Comparison of ENCODE assay signal across 16 mouse cellular contexts in the genomic region with DNA sequence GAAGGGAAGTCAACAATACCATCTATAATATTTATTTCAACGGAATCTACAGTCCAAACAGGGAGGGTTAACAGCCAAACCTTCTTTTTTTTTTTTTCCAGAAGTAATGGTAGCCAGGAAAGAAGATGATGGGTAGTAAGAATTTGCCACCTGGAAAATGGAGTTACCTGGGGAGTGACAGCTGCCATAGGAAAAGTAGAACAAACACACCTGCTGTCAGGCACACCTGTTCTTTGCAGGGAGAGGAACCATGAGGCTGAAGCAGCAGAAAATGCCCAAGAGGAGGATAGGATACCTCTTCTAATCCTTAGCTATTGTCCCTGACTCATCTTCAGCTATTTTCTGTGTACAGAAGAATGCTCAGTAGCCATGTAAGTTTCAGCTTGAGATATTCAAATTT.
A peak's percentile ranks its signal among the peaks of the same experiment; 100 is the strongest.
DNase-seq lines count a peak whose midpoint lies in the region; ATAC-seq lines count a peak whose summit lies in the region.
"Had no signal": no experiment of that assay in that cellular context is flagged by ENCODE, and none has a peak within 500 bp of the region (broad histone marks: within the 10 kb centered on the region; RNA-seq: fewer than 3 reads in every experiment).

No protein-coding gene starts in this region.

- peak; percentile 78; the same call in 1 of the 2 replicates for ATAC-seq in cerebellum, adult (ENCODE audit: insufficient number of reproducible peaks, low FRiP score, low TSS enrichment)
- no peak for ATAC-seq in inflammation-experienced regulatory T-cells, adult 6 months
- ATAC-seq: CD4-positive, CD25-positive, alpha-beta regulatory T cell, adult 4 months; forebrain, embryonic 16.5 days; intestine, embryonic 16.5 days had no signal

- no peak for DNase-seq in cerebellum, postnatal 4 days (ENCODE audit: low spot score in 2 of 2)
- peak; percentile 93 for DNase-seq in cerebellum, adult 9-10 months
- DNase-seq in cerebellum, postnatal 25 days, result peak; percentile 78 to 81
- DNase-seq in frontal cortex, postnatal 14 days (ENCODE audit: low spot score in 2 of 2), result no peak
- no peak for DNase-seq in layer of hippocampus, postnatal 10 days (ENCODE audit: low spot score in 2 of 2)
- DNase-seq: adrenal gland, postnatal 10 days; B cell, adult 2 months; gastrocnemius, postnatal 14 days; heart, adult 2 months; heart, postnatal 14 days; kidney, adult 2 months had no signal

Comparison
In these comparisons a context has a peak if more than half of its experiments do, and no peak if none do; other contexts are left out.
1. DNase-seq: peak in cerebellum, adult 9-10 months (single experiment) and cerebellum, postnatal 25 days (2 of 2); none in cerebellum, postnatal 4 days (0 of 2), frontal cortex, postnatal 14 days (0 of 2) and layer of hippocampus, postnatal 10 days (0 of 2).